Mouse (Mus musculus) heart, embryonic 16.5 days (tissue): ENCODE data around the gene Higd1a. TPM values are rescaled to one million over a fixed set of nuclear protein-coding genes. Genes with fewer than 3 reads are reported as not detected.

Experiments used
- ATAC-seq: fragments of 200-750 bp; cut with Nextera tagmentation; replicated peaks from 2 replicates; pipeline ENCODE4 v1.8.0; 2017; ENCODE audit warnings: moderate number of reproducible peaks; ENCODE audit not compliant: insufficient read depth, low FRiP score; ENCODE audit errors: extremely low read depth
- H3K27ac ChIP-seq: fragments of 300-500 bp; sonication (generic); 2 replicates; pipeline ENCODE4 v1.5.1; 2014; ENCODE audit warnings: mild to moderate bottlenecking, low read length, control low read depth, moderate library complexity
- H3K27me3 ChIP-seq: fragments of 300-500 bp; sonication (generic); 2 replicates; pipeline ENCODE4 v1.6.1; 2014; ENCODE audit warnings: low read length, mixed read lengths; ENCODE audit not compliant: control insufficient read depth, insufficient read depth
- H3K36me3 ChIP-seq: fragments of 300-500 bp; sonication (generic); 2 replicates; pipeline ENCODE4 v1.6.1; 2014; ENCODE audit not compliant: control insufficient read depth, insufficient read depth
- H3K4me1 ChIP-seq: fragments of 300-500 bp; sonication (generic); 2 replicates; pipeline ENCODE4 v1.6.1; 2014; ENCODE audit warnings: low read length, mixed read lengths; ENCODE audit not compliant: control insufficient read depth, insufficient read depth
- H3K4me2 ChIP-seq: fragments of 300-500 bp; sonication (generic); 2 replicates; pipeline ENCODE4 v1.6.1; 2014; ENCODE audit warnings: low read depth, mild to moderate bottlenecking, control low read depth, low read length
- H3K4me3 ChIP-seq: fragments of 300-500 bp; sonication (generic); 2 replicates; pipeline ENCODE4 v1.5.1; 2014; ENCODE audit warnings: mild to moderate bottlenecking, control low read depth, low read length
- H3K9ac ChIP-seq: fragments of 300-500 bp; sonication (generic); 2 replicates; pipeline ENCODE4 v1.6.1; 2014; ENCODE audit warnings: low read length, control low read depth
- H3K9me3 ChIP-seq: fragments of 300-500 bp; sonication (generic); replicated peaks from 2 replicates; pipeline ENCODE4 v1.6.1; 2016; ENCODE audit warnings: low read length; ENCODE audit not compliant: control insufficient read depth
- WGBS: fragments of 180-500 bp; shearing (Covaris S2); extraction: QIAGEN DNeasy Blood & Tissue Kit; methylation state at CpG from one replicate; pipeline ENCODE4 v1.1.7; 2014; 5-methylcytosine and 5-hydroxymethylcytosine counted together
- polyA plus RNA-seq: library from polyadenylated mRNA; unstranded; fragments of >200 nt; fragmentation: Nextera tagmentation; extraction: Ambion mirVana; gene quantifications from 2 replicates; pipeline ENCODE4 v1.2.1, GENCODE M21; 2015

Gene Higd1a
- 214 and 262 TPM in 2 replicates for polyA plus RNA-seq

DNA sequence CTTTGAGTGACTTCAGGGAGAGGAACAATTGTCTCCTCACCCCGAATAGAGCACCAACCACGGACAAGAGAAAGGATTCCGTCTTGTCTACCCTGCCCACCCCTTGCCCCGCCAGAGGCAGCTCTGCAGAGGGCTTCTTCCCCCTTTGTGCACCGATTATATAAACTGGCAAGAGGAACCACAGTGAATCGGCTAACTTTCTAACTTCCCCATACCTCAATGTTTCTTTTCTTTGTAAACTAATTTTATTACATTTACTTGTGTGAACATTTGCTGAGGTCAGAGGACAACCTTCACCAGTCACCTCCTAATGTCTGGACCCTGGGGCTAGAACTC lies at the start of gene Higd1a:
TSS of gene Higd1a (minus strand) at position 210 of the 336 bp plus-strand sequence.
- H3K27ac ChIP-seq = peak within 1 kb of the TSS; percentile 98
- H3K27me3 ChIP-seq = no peaks in the 10 kb centered on the region
- peak within 1 kb of the TSS; percentile 94 for H3K9ac ChIP-seq
- no peak for ATAC-seq
- H3K36me3 ChIP-seq = no peaks in the 10 kb centered on the region
- H3K9me3 ChIP-seq = no peaks in the 10 kb centered on the region
- WGBS = 13% methylated on average over 6 of the region's 6 CpGs
- peak within 1 kb of the TSS; percentile 89 for H3K4me3 ChIP-seq
- peaks cover 16% of the 10 kb centered on the region for H3K4me1 ChIP-seq
- H3K4me2 ChIP-seq = peak within 1 kb of the TSS; percentile 75

DNA sequence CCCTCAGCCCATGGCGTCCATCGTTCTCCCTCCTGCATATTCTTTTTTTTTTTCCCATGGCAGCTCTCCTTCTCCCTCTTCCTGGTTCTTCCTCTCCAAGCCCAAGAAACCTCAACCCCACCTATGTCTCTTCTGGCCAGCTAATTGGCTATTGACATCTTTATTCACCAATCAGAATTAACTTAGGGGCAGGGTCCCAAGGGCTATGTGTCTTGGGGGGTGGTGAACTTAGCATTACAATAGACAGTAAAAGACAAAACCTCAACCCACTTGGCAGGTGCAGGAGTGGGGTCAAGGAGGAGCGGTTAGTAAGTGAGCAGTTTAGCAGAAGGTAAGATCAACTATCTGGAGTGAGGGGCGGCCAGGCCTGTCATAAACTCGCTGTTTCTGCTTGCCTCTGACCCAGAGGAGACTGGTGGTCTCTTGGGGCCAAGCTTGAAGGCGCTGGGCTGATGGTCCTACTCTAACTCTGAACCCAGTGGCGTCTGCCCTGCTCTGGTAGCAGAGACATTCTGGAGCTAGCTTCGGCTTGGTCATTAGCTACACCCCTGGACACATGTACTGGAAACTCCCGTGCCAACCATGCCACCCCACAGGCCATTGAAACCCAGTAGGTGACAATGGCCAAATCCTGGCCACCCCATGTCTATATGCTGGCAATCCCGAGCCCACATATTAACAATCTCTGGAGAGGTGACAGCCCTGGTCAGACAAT lies 49.4 kb upstream of the Higd1a start:
- no peaks in the 10 kb centered on the region for H3K4me1 ChIP-seq
- no peak overlapping the region for H3K9ac ChIP-seq
- no peaks in the 10 kb centered on the region for H3K27me3 ChIP-seq
- no peak overlapping the region for H3K27ac ChIP-seq
- ATAC-seq = no peak
- no peak overlapping the region for H3K4me3 ChIP-seq
- H3K4me2 ChIP-seq = no peak overlapping the region
- no peaks in the 10 kb centered on the region for H3K36me3 ChIP-seq
- H3K9me3 ChIP-seq = no peaks in the 10 kb centered on the region
- WGBS = 73% methylated on average over 10 of the region's 10 CpGs

DNA sequence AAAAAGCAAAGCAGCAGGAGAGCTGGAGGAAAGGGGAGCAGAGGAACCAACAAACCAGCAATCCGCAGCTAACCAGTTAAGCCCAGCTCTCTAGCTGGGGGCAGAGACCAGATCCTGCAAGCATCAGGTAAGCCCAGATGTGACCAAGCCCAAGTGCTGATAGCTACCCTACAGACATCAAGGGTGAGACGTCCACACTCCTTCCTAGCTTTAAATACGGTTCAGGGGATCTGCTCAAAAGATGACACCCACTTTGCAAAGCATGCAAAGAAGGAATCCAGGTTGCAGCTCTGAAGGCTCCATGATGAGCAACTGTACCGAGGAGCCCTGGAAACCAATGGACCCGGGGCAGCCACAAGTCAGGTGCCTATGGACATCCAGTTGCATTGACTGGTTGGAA lies 48.3 kb upstream of the Higd1a start:
- Histone ChIP-seq H3K9me3 (no peaks in the 10 kb centered on the region), H3K4me2 (no peak overlapping the region), H3K4me1 (no peaks in the 10 kb centered on the region), H3K4me3 (no peak overlapping the region), H3K27ac (no peak overlapping the region), H3K27me3 (no peaks in the 10 kb centered on the region), H3K9ac (no peak overlapping the region), H3K36me3 (no peaks in the 10 kb centered on the region)
- ATAC-seq = no peak
- 77% methylated on average over 5 of the region's 5 CpGs for WGBS

DNA sequence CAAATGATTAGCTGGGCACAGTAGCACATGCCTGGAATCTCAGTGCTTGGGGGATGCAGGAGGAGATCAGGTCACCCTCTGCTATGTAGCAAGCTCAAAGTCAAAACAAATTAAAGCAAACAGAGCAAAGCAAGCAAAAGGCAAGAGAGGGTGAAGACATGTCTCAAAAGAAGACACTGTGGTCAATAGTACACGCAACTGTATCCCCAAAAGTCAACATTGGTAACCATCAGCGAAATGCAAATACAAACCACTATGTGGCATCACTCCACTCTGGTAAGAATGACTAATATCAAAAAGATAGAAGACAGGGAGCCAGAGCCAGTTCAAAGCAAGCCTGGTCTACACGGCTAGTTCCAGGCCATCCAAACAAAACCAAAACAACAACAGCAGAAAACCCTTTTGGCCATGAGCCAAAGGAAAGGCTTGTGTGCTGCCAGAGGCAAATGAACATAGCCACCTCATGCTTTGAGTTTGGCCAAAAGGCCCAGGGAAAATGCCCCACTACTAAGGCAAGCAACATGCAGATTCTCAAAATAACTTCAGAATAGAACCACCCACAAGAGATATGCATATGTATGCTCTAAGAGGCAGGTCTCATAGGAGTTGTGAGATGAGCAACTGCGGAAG lies 47.5 kb upstream of the Higd1a start:
- Histone ChIP-seq H3K27ac (no peak overlapping the region), H3K4me1 (no peaks in the 10 kb centered on the region), H3K9ac (no peak overlapping the region), H3K36me3 (no peaks in the 10 kb centered on the region), H3K4me2 (no peak overlapping the region), H3K4me3 (no peak overlapping the region), H3K9me3 (no peaks in the 10 kb centered on the region), H3K27me3 (no peaks in the 10 kb centered on the region)
- ATAC-seq = no peak
- 65% methylated on average over 4 of the region's 4 CpGs for WGBS

DNA sequence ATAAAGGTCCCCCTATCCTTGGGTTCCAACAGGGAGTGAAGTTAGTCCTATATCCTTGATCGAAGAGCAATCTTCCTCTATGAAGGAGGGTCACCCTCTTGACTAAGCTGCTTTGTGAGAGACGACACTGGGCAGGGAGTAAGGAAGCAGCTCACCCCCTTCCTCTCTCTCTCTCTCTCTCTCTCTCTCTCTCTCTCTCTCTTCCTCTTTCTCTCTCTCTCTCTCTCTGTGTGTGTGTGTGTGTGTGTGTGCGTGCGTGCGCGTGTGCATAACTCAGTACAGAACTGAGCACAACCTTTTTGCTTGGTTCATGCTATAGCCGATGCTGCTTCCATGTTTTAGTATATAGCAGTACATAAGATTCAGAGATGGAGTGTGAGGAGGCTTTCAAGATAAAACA lies 46.8 kb upstream of the Higd1a start:
- Histone ChIP-seq H3K9me3 (no peaks in the 10 kb centered on the region), H3K27me3 (no peaks in the 10 kb centered on the region), H3K36me3 (no peaks in the 10 kb centered on the region), H3K9ac (no peak overlapping the region), H3K4me3 (no peak overlapping the region), H3K27ac (no peak overlapping the region), H3K4me1 (no peaks in the 10 kb centered on the region), H3K4me2 (no peak overlapping the region)
- no peak for ATAC-seq
- 81% methylated on average over 7 of the region's 7 CpGs for WGBS

DNA sequence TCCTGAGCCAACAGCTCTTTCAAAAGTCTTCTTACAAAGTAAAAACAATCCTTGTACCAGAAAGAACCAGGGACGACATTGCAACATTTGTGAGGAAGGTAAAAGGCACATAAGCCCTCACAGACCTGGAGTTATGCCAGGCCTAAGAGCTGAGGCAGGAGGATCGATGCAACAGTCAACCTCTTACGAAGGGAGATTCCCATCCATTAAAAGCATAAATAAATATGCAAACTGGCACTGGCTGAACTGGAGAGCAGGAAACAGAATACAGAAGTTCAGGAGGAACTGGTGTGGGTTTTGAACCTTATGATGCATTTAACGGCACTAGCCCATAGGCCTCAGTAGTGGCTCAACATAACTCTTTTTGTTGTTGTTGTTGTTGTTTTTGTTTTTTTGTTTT lies 46.2 kb upstream of the Higd1a start:
- no peak overlapping the region for H3K4me2 ChIP-seq
- H3K9ac ChIP-seq = no peak overlapping the region
- ATAC-seq = no peak
- no peaks in the 10 kb centered on the region for H3K4me1 ChIP-seq
- no peak overlapping the region for H3K27ac ChIP-seq
- H3K27me3 ChIP-seq = no peaks in the 10 kb centered on the region
- no peak overlapping the region for H3K4me3 ChIP-seq
- no peaks in the 10 kb centered on the region for H3K36me3 ChIP-seq
- H3K9me3 ChIP-seq = no peaks in the 10 kb centered on the region
- WGBS = 79% methylated on average over 4 of the region's 4 CpGs

DNA sequence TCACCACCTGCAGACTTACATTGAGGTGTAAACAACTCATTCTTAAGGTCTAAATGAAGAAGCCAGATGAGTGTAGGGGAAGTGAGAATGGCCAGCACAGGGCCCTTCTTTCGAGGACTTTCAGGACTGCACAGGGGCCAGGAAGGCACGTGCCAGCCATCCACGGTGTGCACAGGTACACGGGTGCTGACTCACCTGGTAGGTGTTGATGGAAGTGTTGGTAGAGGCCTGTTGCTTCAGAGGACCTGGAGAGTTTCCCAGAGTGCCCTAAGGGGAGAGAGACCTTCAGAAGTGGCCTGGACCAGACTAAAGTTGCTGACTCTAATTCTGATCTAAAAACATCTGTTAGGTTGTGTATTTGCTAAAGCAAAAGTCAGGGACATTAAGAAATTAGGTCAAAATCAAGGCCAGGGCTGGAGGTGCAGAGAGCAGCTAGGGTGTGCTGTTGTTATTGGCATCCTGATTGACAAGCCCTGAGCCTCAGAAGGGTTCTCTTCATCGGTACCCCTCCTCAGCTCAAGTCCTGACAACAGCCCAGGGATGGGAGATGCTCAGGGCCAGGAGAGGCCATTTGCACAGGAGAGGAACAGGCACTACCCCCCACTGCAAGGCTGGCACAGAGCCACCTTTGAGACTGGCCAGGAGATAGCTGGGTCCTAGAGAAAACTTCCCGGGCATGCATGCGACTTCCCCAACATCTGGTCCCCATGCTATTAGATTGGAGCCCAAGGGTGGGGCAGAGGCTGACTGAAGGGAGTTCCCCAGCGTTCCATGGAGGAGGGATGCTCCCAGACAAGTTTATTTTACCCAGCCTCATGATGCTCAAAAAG lies 45.5 kb upstream of the Higd1a start:
- Histone ChIP-seq H3K4me1 (no peaks in the 10 kb centered on the region), H3K9ac (no peak overlapping the region), H3K4me2 (no peak overlapping the region), H3K9me3 (no peaks in the 10 kb centered on the region), H3K4me3 (no peak overlapping the region), H3K36me3 (no peaks in the 10 kb centered on the region), H3K27ac (no peak overlapping the region), H3K27me3 (no peaks in the 10 kb centered on the region)
- no peak for ATAC-seq
- 61% methylated on average over 8 of the region's 8 CpGs for WGBS

DNA sequence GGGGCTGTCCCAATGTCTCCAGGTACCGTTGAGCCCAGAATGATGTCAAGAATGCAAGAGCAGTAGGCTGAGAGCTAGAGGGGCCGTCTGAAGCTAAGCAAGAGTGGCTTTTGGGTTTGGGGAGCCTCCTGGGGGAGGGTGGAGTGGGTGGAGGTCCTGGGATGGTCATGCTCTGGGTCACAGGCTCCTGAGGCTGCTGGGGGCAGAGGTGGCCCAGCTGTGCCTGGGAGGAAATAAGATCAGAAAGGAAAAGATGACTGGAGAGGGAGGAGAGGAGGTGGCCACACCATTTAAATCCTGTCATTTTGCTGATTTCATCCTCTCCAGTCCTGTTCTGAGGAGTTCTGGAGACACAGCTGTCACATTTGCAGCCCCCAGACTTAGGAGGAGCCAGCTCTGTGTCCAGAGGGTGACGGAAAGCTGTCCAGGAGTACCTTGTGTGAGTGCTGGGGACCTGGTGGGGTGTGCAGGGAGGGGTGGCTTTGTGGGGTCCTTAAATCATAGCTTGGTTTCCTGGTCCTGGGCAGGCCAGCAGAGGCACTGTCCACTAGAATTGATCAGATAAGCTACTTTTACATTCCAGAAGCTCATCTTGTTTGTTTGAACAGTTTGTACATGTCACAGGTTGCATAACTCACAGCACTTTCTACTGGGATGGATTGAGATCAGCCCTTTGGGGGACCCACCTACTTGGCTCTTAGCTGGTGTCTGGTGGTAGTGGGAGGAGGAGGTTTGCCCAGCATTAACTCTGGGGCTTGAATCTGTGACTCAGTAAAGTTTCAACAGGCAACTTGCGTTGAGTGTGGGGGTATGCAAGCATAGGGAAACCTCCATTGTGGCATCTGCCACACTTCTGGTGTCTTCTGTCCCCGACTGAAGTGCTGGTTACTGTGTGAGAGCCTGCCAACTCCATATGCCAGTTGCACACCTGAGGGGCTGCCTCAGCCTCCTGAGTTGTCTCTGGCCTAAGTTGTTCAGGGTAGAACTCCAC lies 43.8 kb upstream of the Higd1a start:
- WGBS = 66% methylated on average over 5 of the region's 5 CpGs
- H3K27ac ChIP-seq = no peak overlapping the region
- no peak overlapping the region for H3K4me2 ChIP-seq
- H3K4me3 ChIP-seq = no peak overlapping the region
- no peaks in the 10 kb centered on the region for H3K27me3 ChIP-seq
- no peak for ATAC-seq
- no peaks in the 10 kb centered on the region for H3K36me3 ChIP-seq
- H3K9ac ChIP-seq = no peak overlapping the region
- H3K9me3 ChIP-seq = no peaks in the 10 kb centered on the region
- H3K4me1 ChIP-seq = 0 out of 2 replicates have a peak, but pooled peaks cover under 1% of the 10 kb centered on the region
